Mouse (Mus musculus) forebrain, embryonic 14.5 days (tissue): ENCODE data around the gene Tmx4. TPM values are rescaled to one million over a fixed set of nuclear protein-coding genes. Genes with fewer than 3 reads are reported as not detected.
A peak's percentile ranks its signal among the peaks of the same experiment; 100 is the strongest.
"Not testable (repeated sequence)": the region's sequence is repeated elsewhere in the genome, so short reads cannot be mapped to it uniquely, and the experiment has no call there.

Experiments
- ATAC-seq: fragments of 200-750 bp; cut with Nextera tagmentation; 2 replicates; pipeline ENCODE4 v1.8.0; 2017; ENCODE audit warnings: mild to moderate bottlenecking, moderate library complexity
- DNase-seq: peaks from one replicate; pipeline ENCODE4 v3.0.0-alpha.2; 2015; ENCODE audit warnings: low spot score
- H3K27ac ChIP-seq: fragments of 300-500 bp; sonication (generic); 2 replicates; pipeline ENCODE4 v1.5.1; 2014; ENCODE audit warnings: low read depth, mild to moderate bottlenecking, control low read depth, low read length, moderate library complexity
- H3K27me3 ChIP-seq: fragments of 300-500 bp; sonication (generic); replicated peaks from 2 replicates; pipeline ENCODE4 v1.6.1; 2014; ENCODE audit warnings: low read length, control low read depth, mixed read lengths; ENCODE audit not compliant: control insufficient read depth, insufficient read depth
- H3K36me3 ChIP-seq: fragments of 300-500 bp; sonication (generic); 2 replicates; pipeline ENCODE4 v1.6.1; 2014; ENCODE audit warnings: low read length, control low read depth; ENCODE audit not compliant: control insufficient read depth, insufficient read depth
- H3K4me1 ChIP-seq: fragments of 300-500 bp; sonication (generic); 2 replicates; pipeline ENCODE4 v1.6.1; 2014; ENCODE audit warnings: antibody characterized with exemption, low read length, control low read depth; ENCODE audit not compliant: control insufficient read depth, insufficient read depth
- H3K4me2 ChIP-seq: fragments of 300-500 bp; sonication (generic); 2 replicates; pipeline ENCODE4 v1.6.1; 2014; ENCODE audit warnings: mild to moderate bottlenecking, control low read depth, low read length
- H3K4me3 ChIP-seq: fragments of 300-500 bp; sonication (generic); 2 replicates; pipeline ENCODE4 v1.5.1; 2014; ENCODE audit warnings: low read depth, low read length, control low read depth
- H3K9ac ChIP-seq: fragments of 300-500 bp; sonication (generic); 2 replicates; pipeline ENCODE4 v1.6.1; 2014; ENCODE audit warnings: mild to moderate bottlenecking, low read length, control low read depth, moderate library complexity
- H3K9me3 ChIP-seq: fragments of 300-500 bp; sonication (generic); replicated peaks from 2 replicates; pipeline ENCODE4 v1.6.1; 2016; ENCODE audit warnings: low read length, control low read depth, mixed read lengths; ENCODE audit not compliant: control insufficient read depth
- WGBS: fragments of 180-500 bp; shearing (Covaris S2); extraction: QIAGEN DNeasy Blood & Tissue Kit; methylation state at CpG from one replicate; pipeline ENCODE4 v1.1.7; 2014; 5-methylcytosine and 5-hydroxymethylcytosine counted together
- polyA plus RNA-seq: library from polyadenylated mRNA; unstranded; fragments of >200 nt; fragmentation: Nextera tagmentation; extraction: Ambion mirVana; gene quantifications from 2 replicates; pipeline ENCODE4 v1.2.1, GENCODE M21; 2014

The Tmx4 gene
- polyA plus RNA-seq, 1 experiment from 2014 or later: 70.2 TPM

- 100% methylated on average over 1 of the region's 2 CpGs for WGBS
- H3K4me3 ChIP-seq, H3K4me1 ChIP-seq, H3K27ac ChIP-seq, H3K9me3 ChIP-seq, H3K27me3 ChIP-seq, H3K9ac ChIP-seq, DNase-seq, H3K4me2 ChIP-seq, H3K36me3 ChIP-seq, ATAC-seq: not testable (repeated sequence)
These were observed 15.4 kb downstream of the Tmx4 start for GRCm38 (mm10) chr2:134628541-134628940.

GRCm38 (mm10) chr2:134604935-134605334, 39.0 kb downstream of the Tmx4 start:
- Histone ChIP-seq H3K27me3 (no peaks in the 10 kb centered on the region), H3K4me3 (no peak overlapping the region), H3K9me3 (no peaks in the 10 kb centered on the region), H3K4me1 (no peaks in the 10 kb centered on the region), H3K36me3 (peaks cover 9% of the 10 kb centered on the region; the same call in 1 of the 2 replicates), H3K27ac (no peak overlapping the region), H3K9ac (no peak overlapping the region), H3K4me2 (no peak overlapping the region)
- ATAC-seq (no peak), DNase-seq (no peak)

- ATAC-seq: no peak
These were observed 52.8 kb downstream of the Tmx4 start for GRCm38 (mm10) chr2:134591081-134591694.

DNA sequence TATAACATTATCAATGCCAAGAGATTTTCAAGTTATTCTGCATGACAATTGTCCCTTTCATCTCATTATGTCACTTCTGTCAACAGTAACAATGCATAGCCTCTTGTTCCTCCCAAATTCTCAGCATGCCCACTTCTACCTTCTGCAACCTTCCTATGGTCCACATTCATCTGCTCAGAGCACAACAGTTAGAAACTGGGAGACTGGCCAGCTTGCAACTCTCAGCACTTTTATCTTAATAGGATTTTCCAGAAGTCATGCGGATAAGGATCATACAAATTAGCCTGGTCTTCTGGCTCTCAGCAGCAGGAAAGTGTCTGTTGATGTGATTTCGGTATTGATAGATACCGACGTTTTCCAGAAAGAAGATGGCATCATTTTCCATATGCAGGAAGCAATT, 58.7 kb downstream of the Tmx4 start:
- Histone ChIP-seq H3K4me3 (no peak overlapping the region), H3K4me2 (no peak overlapping the region), H3K4me1 (no peaks in the 10 kb centered on the region), H3K27ac (no peak overlapping the region), H3K36me3 (no peaks in the 10 kb centered on the region), H3K9ac (no peak overlapping the region), H3K9me3 (no peaks in the 10 kb centered on the region), H3K27me3 (no peaks in the 10 kb centered on the region)
- ATAC-seq (no peak), DNase-seq (peak; percentile 26)
- WGBS: 43% methylated on average over 4 of the region's 4 CpGs

More at GRCm38 (mm10) chr2:134591081-134591694, 52.8 kb downstream of the Tmx4 start:
- Histone ChIP-seq H3K36me3 (peaks cover 9% of the 10 kb centered on the region; the same call in 1 of the 2 replicates), H3K4me2 (no peak overlapping the region), H3K27me3 (no peaks in the 10 kb centered on the region), H3K9ac (no peak overlapping the region), H3K9me3 (no peaks in the 10 kb centered on the region), H3K27ac (no peak overlapping the region), H3K4me1 (no peaks in the 10 kb centered on the region), H3K4me3 (no peak overlapping the region)
- no peak for DNase-seq
- WGBS: 96% methylated on average over 6 of the region's 6 CpGs

DNA sequence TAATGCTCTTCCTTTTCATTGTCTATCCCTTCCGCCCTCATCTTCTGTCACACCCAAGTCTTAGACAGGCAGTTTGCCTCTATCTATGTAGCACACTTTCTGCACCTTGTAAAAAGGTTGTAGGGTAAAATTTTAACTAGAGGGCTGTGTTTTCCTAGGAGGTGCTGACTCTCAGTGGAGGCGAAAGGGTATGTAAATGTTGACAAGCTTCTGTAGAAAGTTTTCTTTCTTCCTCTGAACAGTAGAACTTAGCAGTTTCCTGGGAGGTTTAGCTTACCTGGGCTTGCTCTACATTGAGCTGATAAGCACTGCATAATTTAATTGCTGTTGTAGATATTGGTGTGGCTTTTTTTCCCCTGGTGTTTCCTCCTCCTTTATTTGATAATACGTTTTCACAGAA, 84.5 kb downstream of the Tmx4 start:
- no peaks in the 10 kb centered on the region for H3K27me3 ChIP-seq
- no peaks in the 10 kb centered on the region for H3K36me3 ChIP-seq
- DNase-seq: no peak
- 90% methylated on average over 3 of the region's 3 CpGs for WGBS
- H3K27ac ChIP-seq: no peak overlapping the region
- no peak for ATAC-seq
- no peaks in the 10 kb centered on the region for H3K4me1 ChIP-seq
- H3K9ac ChIP-seq: no peak overlapping the region
- no peak overlapping the region for H3K4me3 ChIP-seq
- H3K4me2 ChIP-seq: no peak overlapping the region
- H3K9me3 ChIP-seq: no peaks in the 10 kb centered on the region

DNA sequence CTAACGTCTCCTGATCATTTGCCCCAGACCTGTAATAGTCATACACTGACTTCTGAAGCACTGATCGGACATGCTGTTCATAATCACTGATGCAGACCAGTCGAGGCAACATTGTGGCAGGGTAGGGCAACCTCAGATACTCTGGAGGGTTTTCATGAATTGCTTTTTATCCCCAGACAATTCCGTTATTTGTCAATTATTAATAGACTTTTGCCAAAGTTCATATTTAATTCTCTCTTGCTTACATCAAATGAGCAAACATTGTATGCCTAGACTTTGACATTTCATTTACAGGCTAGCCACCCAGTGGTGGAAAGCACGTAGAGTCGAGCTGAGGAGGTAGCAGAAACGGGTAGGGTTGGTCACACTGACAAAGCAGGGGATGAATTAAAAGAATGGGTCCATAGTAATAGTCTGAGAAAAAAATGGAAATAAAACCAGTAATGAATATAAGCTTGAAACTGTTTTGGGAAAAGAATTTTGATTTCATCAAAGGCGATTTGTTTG, 89.7 kb downstream of the Tmx4 start, which contains the start of gene Hao1:
Gene Hao1, minus strand, starts transcription at position 148 of the 507 bp plus-strand sequence.
- H3K27me3 ChIP-seq: no peaks in the 10 kb centered on the region
- no peaks in the 10 kb centered on the region for H3K4me1 ChIP-seq
- no peak within 1 kb of the TSS for H3K4me3 ChIP-seq
- H3K9me3 ChIP-seq: no peaks in the 10 kb centered on the region
- ATAC-seq (no peak), DNase-seq (no peak)
- H3K36me3 ChIP-seq: no peaks in the 10 kb centered on the region
- H3K4me2 ChIP-seq: no peak within 1 kb of the TSS
- 88% methylated on average over 8 of the region's 8 CpGs for WGBS
- H3K27ac ChIP-seq: no peak within 1 kb of the TSS
- no peak within 1 kb of the TSS for H3K9ac ChIP-seq

- H3K9ac ChIP-seq: no peak overlapping the region
- DNase-seq (no peak), ATAC-seq (no peak)
- no peaks in the 10 kb centered on the region for H3K27me3 ChIP-seq
- no peak overlapping the region for H3K4me3 ChIP-seq
- H3K9me3 ChIP-seq: no peaks in the 10 kb centered on the region
- H3K36me3 ChIP-seq: no peaks in the 10 kb centered on the region
- H3K4me2 ChIP-seq: no peak overlapping the region
- no peak overlapping the region for H3K27ac ChIP-seq
- no peaks in the 10 kb centered on the region for H3K4me1 ChIP-seq
These were observed 91.6 kb downstream of the Tmx4 start for GRCm38 (mm10) chr2:134552358-134552757.

DNA sequence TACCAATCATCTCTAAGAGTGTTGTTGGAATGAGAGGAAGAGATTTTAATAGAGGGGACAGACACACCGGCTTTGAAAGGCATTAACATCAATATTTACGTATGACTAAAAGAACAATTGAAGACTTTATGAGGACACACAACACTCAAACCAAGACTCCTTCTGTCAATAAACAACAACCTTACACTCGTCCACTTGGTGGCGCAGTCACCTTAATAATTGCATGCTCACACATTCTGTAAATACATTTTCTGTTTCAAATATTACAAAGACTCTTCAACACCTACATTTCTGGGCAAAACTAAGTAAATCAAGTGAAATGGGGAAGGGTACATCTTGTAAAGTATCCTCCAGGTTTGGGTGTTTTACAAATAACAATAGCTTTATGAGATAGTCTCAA, 94.2 kb downstream of the Tmx4 start:
- no peak overlapping the region for H3K27ac ChIP-seq
- no peaks in the 10 kb centered on the region for H3K9me3 ChIP-seq
- peak; percentile 72 for DNase-seq
- no peak overlapping the region for H3K4me3 ChIP-seq
- H3K9ac ChIP-seq: no peak overlapping the region
- ATAC-seq: peak; percentile 60; the same call in 1 of the 2 replicates
- no peaks in the 10 kb centered on the region for H3K4me1 ChIP-seq
- 31% methylated on average over 4 of the region's 4 CpGs for WGBS
- H3K4me2 ChIP-seq: no peak overlapping the region
- no peaks in the 10 kb centered on the region for H3K36me3 ChIP-seq
- H3K27me3 ChIP-seq: no peaks in the 10 kb centered on the region

DNA sequence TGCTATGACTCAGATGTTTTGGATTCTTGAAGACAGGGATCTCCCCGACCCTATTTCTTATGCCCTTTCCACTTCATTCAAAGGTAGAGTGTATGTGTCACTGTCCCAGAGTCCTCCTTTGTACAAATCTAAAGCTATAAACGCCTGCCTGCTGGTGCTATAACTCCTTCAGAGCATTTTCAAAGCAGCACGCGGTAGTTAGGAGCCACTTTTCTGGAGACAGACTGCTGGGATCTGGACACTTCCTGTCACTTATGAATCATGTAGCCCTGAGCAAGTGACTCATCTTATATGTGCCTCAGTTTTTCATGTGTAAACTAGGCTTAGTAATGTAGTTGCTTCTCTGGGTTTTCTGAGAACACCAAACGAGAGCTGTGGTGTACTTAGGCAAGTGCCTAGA, 98.8 kb downstream of the Tmx4 start:
- no peak overlapping the region for H3K27ac ChIP-seq
- DNase-seq: no peak

More for the DNA sequence above, 98.8 kb downstream of the Tmx4 start:
- Histone ChIP-seq H3K27me3 (no peaks in the 10 kb centered on the region), H3K9ac (no peak overlapping the region), H3K36me3 (no peaks in the 10 kb centered on the region), H3K9me3 (no peaks in the 10 kb centered on the region), H3K4me2 (no peak overlapping the region), H3K4me1 (no peaks in the 10 kb centered on the region), H3K4me3 (no peak overlapping the region)
- 61% methylated on average over 5 of the region's 5 CpGs for WGBS
- no peak for ATAC-seq
